Mouse (Mus musculus) heart, embryonic 12.5 days (tissue): ENCODE data around the gene Ddi2. TPM values are rescaled to one million over a fixed set of nuclear protein-coding genes. Genes with fewer than 3 reads are reported as not detected.
A peak's percentile ranks its signal among the peaks of the same experiment; 100 is the strongest.
"Not testable (repeated sequence)": the region's sequence is repeated elsewhere in the genome, so short reads cannot be mapped to it uniquely, and the experiment has no call there.

ENCODE experiments used
- ATAC-seq: fragments of 200-750 bp; cut with Nextera tagmentation; 2 replicates; pipeline ENCODE4 v1.8.0; 2017; ENCODE audit warnings: moderate TSS enrichment, moderate library complexity; ENCODE audit not compliant: insufficient number of reproducible peaks, low FRiP score
- H3K27ac ChIP-seq: fragments of 300-500 bp; sonication (generic); 2 replicates; pipeline ENCODE4 v1.5.1; 2016; ENCODE audit warnings: mild to moderate bottlenecking, moderate library complexity; ENCODE audit not compliant: poor library complexity, severe bottlenecking
- H3K27me3 ChIP-seq: fragments of 300-500 bp; sonication (generic); replicated peaks from 2 replicates; pipeline ENCODE4 v1.6.1; 2016; ENCODE audit warnings: mild to moderate bottlenecking, moderate library complexity
- H3K36me3 ChIP-seq: fragments of 300-500 bp; sonication (generic); 2 replicates; pipeline ENCODE4 v1.6.1; 2016; ENCODE audit warnings: mild to moderate bottlenecking, moderate library complexity
- H3K4me1 ChIP-seq: fragments of 300-500 bp; sonication (generic); replicated peaks from 2 replicates; pipeline ENCODE4 v1.6.1; 2016; ENCODE audit warnings: mild to moderate bottlenecking
- H3K4me2 ChIP-seq: fragments of 300-500 bp; sonication (generic); 2 replicates; pipeline ENCODE4 v1.6.1; 2016; ENCODE audit warnings: mild to moderate bottlenecking, moderate library complexity
- H3K4me3 ChIP-seq: fragments of 300-500 bp; sonication (generic); 2 replicates; pipeline ENCODE4 v1.5.1; 2016; ENCODE audit warnings: mild to moderate bottlenecking
- H3K9ac ChIP-seq: fragments of 300-500 bp; sonication (generic); 2 replicates; pipeline ENCODE4 v1.6.1; 2016; ENCODE audit warnings: mild to moderate bottlenecking, moderate library complexity
- H3K9me3 ChIP-seq: fragments of 300-500 bp; sonication (generic); replicated peaks from 2 replicates; pipeline ENCODE4 v1.6.1; 2016; ENCODE audit warnings: mild to moderate bottlenecking, moderate library complexity
- WGBS: fragments of 180-500 bp; shearing (Covaris S2); methylation state at CpG from one replicate; pipeline ENCODE4 v1.1.7; 2016; 5-methylcytosine and 5-hydroxymethylcytosine counted together
- polyA plus RNA-seq: library from polyadenylated mRNA; unstranded; fragments of >200 nt; fragmentation: Nextera tagmentation; extraction: Ambion mirVana; gene quantifications from 2 replicates; pipeline ENCODE4 v1.2.1, GENCODE M21; 2016

Gene Ddi2
- 24.8 and 24.9 TPM in 2 replicates for polyA plus RNA-seq

DNA sequence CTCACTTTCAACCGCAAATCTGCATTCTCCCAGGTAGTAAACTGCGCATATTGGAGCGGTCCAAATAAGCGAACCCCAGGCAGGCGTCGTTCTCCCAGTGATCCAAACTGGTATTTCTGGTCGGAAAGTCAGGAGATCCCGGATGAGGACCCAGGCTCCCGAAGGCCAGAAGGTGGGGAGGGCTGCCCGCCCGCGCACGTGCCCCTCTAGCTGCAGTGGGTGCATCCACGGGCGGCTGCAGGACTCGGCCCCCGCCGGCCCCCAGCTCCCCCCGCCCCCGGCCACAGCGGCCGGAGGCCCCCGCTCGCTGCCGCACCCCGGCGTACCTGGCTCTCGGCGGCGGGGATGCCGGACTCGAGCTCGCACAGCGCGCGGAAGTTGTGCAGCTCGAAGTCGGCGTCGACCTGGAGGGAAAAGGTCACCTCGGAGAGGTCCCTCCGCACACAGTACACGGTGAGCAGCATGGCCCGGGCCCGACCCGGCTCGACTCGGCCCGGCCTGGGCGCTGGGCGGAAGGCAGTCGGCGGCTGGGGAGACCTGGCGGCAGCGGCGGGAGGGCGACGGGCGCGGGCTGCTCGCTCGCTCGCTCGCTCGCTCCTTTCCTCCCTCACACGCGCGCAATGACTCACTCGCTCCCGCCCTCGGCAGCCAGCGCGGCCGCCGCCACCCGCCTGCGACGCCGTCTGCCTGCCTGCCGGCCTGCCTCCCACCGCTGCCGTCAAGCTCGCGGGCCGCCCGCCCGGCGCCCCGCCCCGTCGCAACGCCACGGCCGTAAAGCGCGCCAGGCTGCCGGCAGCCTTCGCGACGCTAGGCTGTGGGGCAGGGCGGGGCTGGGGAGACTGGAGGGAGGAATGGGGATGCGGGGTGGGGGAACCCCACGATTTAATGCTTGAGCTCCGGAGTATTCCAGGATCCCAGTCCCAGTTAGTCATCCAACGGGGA, at the start of gene Ddi2:
Gene Ddi2, minus strand, starts transcription at position 689 of the 942 bp plus-strand sequence.
- peak within 1 kb of the TSS; percentile 97 for H3K9ac ChIP-seq
- WGBS: under 1% methylated on average over 97 of the region's 105 CpGs
- peak; percentile 91 for ATAC-seq
- peak within 1 kb of the TSS; percentile 77 for H3K4me2 ChIP-seq
- peaks cover 12% of the 10 kb centered on the region for H3K36me3 ChIP-seq
- peak within 1 kb of the TSS; percentile 96 for H3K4me3 ChIP-seq
- H3K4me1 ChIP-seq: peaks cover 33% of the 10 kb centered on the region
- 0 out of 2 replicates have a peak, but pooled peaks cover 3% of the 10 kb centered on the region for H3K9me3 ChIP-seq
- H3K27ac ChIP-seq: peak within 1 kb of the TSS; percentile 96
- H3K27me3 ChIP-seq: no peaks in the 10 kb centered on the region

DNA sequence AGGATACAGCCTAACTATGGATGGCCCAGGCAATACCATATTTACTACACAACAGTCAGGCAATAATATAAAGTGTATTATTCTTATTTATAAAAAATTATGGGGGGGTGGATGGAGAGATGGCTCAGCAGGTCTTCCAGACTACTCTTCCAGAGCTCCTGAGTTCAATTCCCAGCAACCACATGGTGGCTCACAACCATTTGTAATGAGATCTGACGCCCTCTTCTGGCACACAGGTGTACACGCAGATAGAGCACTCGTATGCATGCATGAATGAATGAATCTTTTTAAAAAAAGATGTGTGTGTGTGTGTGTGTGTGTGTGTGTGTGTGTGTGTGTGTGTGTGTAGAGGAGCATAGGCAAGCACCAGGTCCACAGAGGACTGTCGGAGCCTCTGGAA, 49.8 kb upstream of the Ddi2 start:
- not testable (repeated sequence) for H3K27me3 ChIP-seq, ATAC-seq, H3K4me2 ChIP-seq, H3K27ac ChIP-seq, H3K4me3 ChIP-seq, H3K9ac ChIP-seq, H3K9me3 ChIP-seq
- Histone ChIP-seq H3K4me1 (peaks cover 11% of the 10 kb centered on the region), H3K36me3 (peaks cover 93% of the 10 kb centered on the region)
- 83% methylated on average over 4 of the region's 4 CpGs for whole genome bisulfite sequencing

DNA sequence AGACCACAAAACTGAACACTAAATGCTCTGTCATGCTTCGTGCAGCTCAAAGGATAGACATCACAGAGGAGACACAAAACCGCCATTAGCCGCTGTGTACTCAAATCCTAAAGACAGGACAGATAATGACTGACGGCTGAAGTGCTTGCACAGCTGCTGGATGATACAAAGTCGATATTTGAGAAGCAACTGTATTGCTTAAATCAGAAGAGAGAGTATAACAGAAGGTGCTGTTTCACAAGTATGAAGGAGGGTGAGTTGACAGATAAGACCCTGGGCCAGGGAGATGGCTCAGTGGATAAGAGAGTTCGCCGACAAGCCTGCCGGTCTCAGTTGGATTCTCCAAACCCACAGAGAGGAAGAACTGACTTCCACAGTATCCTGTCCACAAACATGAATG, 48.6 kb upstream of the Ddi2 start:
- H3K36me3 ChIP-seq: peaks cover 85% of the 10 kb centered on the region
- ATAC-seq: no peak
- 87% methylated on average over 8 of the region's 8 CpGs for WGBS
- H3K4me3 ChIP-seq: no peak overlapping the region
- no peaks in the 10 kb centered on the region for H3K27me3 ChIP-seq
- no peak overlapping the region for H3K9ac ChIP-seq
- peaks cover 23% of the 10 kb centered on the region for H3K4me1 ChIP-seq
- no peak overlapping the region for H3K4me2 ChIP-seq
- H3K9me3 ChIP-seq: no peaks in the 10 kb centered on the region
- H3K27ac ChIP-seq: no peak overlapping the region

- Histone ChIP-seq H3K27me3 (no peaks in the 10 kb centered on the region), H3K4me3 (no peak overlapping the region), H3K27ac (no peak overlapping the region), H3K4me2 (no peak overlapping the region), H3K9ac (no peak overlapping the region), H3K9me3 (no peaks in the 10 kb centered on the region), H3K4me1 (peaks cover 34% of the 10 kb centered on the region), H3K36me3 (peaks cover 78% of the 10 kb centered on the region)
- WGBS: 59% methylated on average over 8 of the region's 8 CpGs
- no peak for ATAC-seq
Observed at GRCm38 (mm10) chr4:141769501-141770160, 46.4 kb upstream of the Ddi2 start.

- H3K36me3 ChIP-seq: peaks cover 78% of the 10 kb centered on the region
- WGBS: 41% methylated on average over 19 of the region's 19 CpGs
- H3K27me3 ChIP-seq: no peaks in the 10 kb centered on the region
- peaks cover 34% of the 10 kb centered on the region for H3K4me1 ChIP-seq
- peak overlapping the region; percentile 91 for H3K27ac ChIP-seq
- ATAC-seq: peak; percentile 83
- no peak overlapping the region for H3K4me3 ChIP-seq
- H3K9me3 ChIP-seq: no peaks in the 10 kb centered on the region
- 0 out of 2 replicates have a peak overlapping the region, but pooled peaks have one; percentile 42 for H3K9ac ChIP-seq
- H3K4me2 ChIP-seq: peak overlapping the region; percentile 52
Observed at GRCm38 (mm10) chr4:141767353-141768036, 44.3 kb upstream of the Ddi2 start.

GRCm38 (mm10) chr4:141766668-141767352, 43.6 kb upstream of the Ddi2 start:
- WGBS: 43% methylated on average over 19 of the region's 19 CpGs
- H3K27ac ChIP-seq: peak overlapping the region; percentile 91
- no peaks in the 10 kb centered on the region for H3K27me3 ChIP-seq
- H3K36me3 ChIP-seq: peaks cover 79% of the 10 kb centered on the region
- 0 out of 2 replicates have a peak, but pooled peaks have one; percentile 27 for ATAC-seq
- no peak overlapping the region for H3K4me3 ChIP-seq
- peaks cover 34% of the 10 kb centered on the region for H3K4me1 ChIP-seq
- peak overlapping the region; percentile 52 for H3K4me2 ChIP-seq
- H3K9me3 ChIP-seq: no peaks in the 10 kb centered on the region
- H3K9ac ChIP-seq: 0 out of 2 replicates have a peak overlapping the region, but pooled peaks have one; percentile 42

GRCm38 (mm10) chr4:141766316-141766667, 43.1 kb upstream of the Ddi2 start:
- Histone ChIP-seq H3K4me2 (peak overlapping the region; percentile 52; the same call in 1 of the 2 replicates), H3K27me3 (no peaks in the 10 kb centered on the region), H3K9ac (0 out of 2 replicates have a peak overlapping the region, but pooled peaks have one; percentile 15), H3K4me3 (no peak overlapping the region), H3K36me3 (peaks cover 79% of the 10 kb centered on the region), H3K27ac (peak overlapping the region; percentile 91), H3K9me3 (no peaks in the 10 kb centered on the region), H3K4me1 (peaks cover 34% of the 10 kb centered on the region)
- no peak for ATAC-seq
- 77% methylated on average over 8 of the region's 8 CpGs for WGBS

- H3K9me3 ChIP-seq: no peaks in the 10 kb centered on the region
- no peak for ATAC-seq
- H3K9ac ChIP-seq: no peak overlapping the region
- no peak overlapping the region for H3K27ac ChIP-seq
- no peaks in the 10 kb centered on the region for H3K27me3 ChIP-seq
- H3K4me2 ChIP-seq: no peak overlapping the region
- 92% methylated on average over 3 of the region's 3 CpGs for WGBS
- peaks cover 72% of the 10 kb centered on the region for H3K36me3 ChIP-seq
- H3K4me1 ChIP-seq: peaks cover 30% of the 10 kb centered on the region
- H3K4me3 ChIP-seq: no peak overlapping the region
Observed at GRCm38 (mm10) chr4:141765008-141765407, 41.8 kb upstream of the Ddi2 start.

DNA sequence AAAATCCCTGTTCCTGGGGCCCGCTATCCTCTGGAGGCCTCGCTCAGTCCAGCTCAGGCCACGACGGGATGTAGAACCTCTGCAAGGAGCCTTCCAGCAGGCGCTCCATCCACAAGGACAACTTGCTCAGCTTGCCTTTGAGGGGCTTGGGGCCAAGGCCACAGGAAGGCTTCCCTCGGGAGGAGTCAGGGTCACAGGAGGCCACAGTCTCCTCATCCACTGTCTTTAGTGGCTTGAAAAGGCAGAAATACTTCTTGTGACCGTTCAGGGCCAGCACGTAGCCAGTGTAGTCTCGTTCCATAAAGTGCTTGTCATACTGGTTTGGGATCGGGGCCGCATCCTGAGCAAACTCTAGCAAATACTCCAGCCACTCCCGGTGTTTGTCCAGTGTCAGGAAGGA, 40.3 kb upstream of the Ddi2 start:
- H3K4me2 ChIP-seq: no peak overlapping the region
- WGBS: 94% methylated on average over 12 of the region's 12 CpGs
- H3K27me3 ChIP-seq: no peaks in the 10 kb centered on the region
- peaks cover 30% of the 10 kb centered on the region for H3K4me1 ChIP-seq
- no peaks in the 10 kb centered on the region for H3K9me3 ChIP-seq
- H3K27ac ChIP-seq: no peak overlapping the region
- no peak overlapping the region for H3K4me3 ChIP-seq
- no peak for ATAC-seq
- no peak overlapping the region for H3K9ac ChIP-seq
- peaks cover 58% of the 10 kb centered on the region for H3K36me3 ChIP-seq

GRCm38 (mm10) chr4:141762102-141762598, 38.9 kb upstream of the Ddi2 start:
- WGBS: 94% methylated on average over 13 of the region's 13 CpGs
- Histone ChIP-seq H3K4me1 (peaks cover 17% of the 10 kb centered on the region), H3K27ac (no peak overlapping the region), H3K9ac (no peak overlapping the region), H3K4me3 (no peak overlapping the region), H3K9me3 (no peaks in the 10 kb centered on the region), H3K4me2 (no peak overlapping the region), H3K27me3 (no peaks in the 10 kb centered on the region), H3K36me3 (peaks cover 55% of the 10 kb centered on the region)
- no peak for ATAC-seq
